Mouse (Mus musculus) intestine, embryonic 16.5 days (tissue): ENCODE measurements around the gene Arhgef19. TPM values are rescaled to one million over a fixed set of nuclear protein-coding genes. Genes with fewer than 3 reads are reported as not detected.
A peak's percentile ranks its signal among the peaks of the same experiment; 100 is the strongest.

ENCODE experiments used
- ATAC-seq: fragments of 200-750 bp; cut with Nextera tagmentation; 2 replicates; pipeline ENCODE4 v1.8.0; 2017; ENCODE audit warnings: moderate TSS enrichment, moderate library complexity
- H3K27ac ChIP-seq: fragments of 300-500 bp; sonication (generic); 2 replicates; pipeline ENCODE4 v1.5.1; 2014; ENCODE audit warnings: mild to moderate bottlenecking, low read length
- H3K27me3 ChIP-seq: fragments of 300-500 bp; sonication (generic); replicated peaks from 2 replicates; pipeline ENCODE4 v1.6.1; 2014; ENCODE audit warnings: low read length, control low read depth, mixed read lengths; ENCODE audit not compliant: control insufficient read depth, insufficient read depth
- H3K36me3 ChIP-seq: fragments of 300-500 bp; sonication (generic); 2 replicates; pipeline ENCODE4 v1.6.1; 2014; ENCODE audit warnings: low read length, control low read depth; ENCODE audit not compliant: control insufficient read depth, insufficient read depth
- H3K4me1 ChIP-seq: fragments of 300-500 bp; sonication (generic); 2 replicates; pipeline ENCODE4 v1.6.1; 2014; ENCODE audit warnings: low read length, control low read depth, mixed read lengths; ENCODE audit not compliant: control insufficient read depth, insufficient read depth
- H3K4me2 ChIP-seq: fragments of 300-500 bp; sonication (generic); 2 replicates; pipeline ENCODE4 v1.6.1; 2014; ENCODE audit warnings: low read depth, low read length, control low read depth
- H3K4me3 ChIP-seq: fragments of 300-500 bp; sonication (generic); 2 replicates; pipeline ENCODE4 v1.5.1; 2014; ENCODE audit warnings: mild to moderate bottlenecking, low read length
- H3K9ac ChIP-seq: fragments of 300-500 bp; sonication (generic); 2 replicates; pipeline ENCODE4 v1.6.1; 2014; ENCODE audit warnings: low read depth, low read length
- H3K9me3 ChIP-seq: fragments of 300-500 bp; sonication (generic); 2 replicates; pipeline ENCODE4 v1.6.1; 2016; ENCODE audit warnings: low read length, control low read depth; ENCODE audit not compliant: control insufficient read depth
- WGBS: fragments of 180-500 bp; shearing (Covaris S2); extraction: QIAGEN DNeasy Blood & Tissue Kit; methylation state at CpG from one replicate; pipeline ENCODE4 v1.1.7; 2014; 5-methylcytosine and 5-hydroxymethylcytosine counted together
- polyA plus RNA-seq: library from polyadenylated mRNA; unstranded; fragments of >200 nt; fragmentation: Nextera tagmentation; extraction: Ambion mirVana; gene quantifications from 2 replicates; pipeline ENCODE4 v1.2.1, GENCODE M21; 2015

Arhgef19 gene
- polyA plus RNA-seq, 1 experiment from 2014 or later: 15.0 TPM

DNA sequence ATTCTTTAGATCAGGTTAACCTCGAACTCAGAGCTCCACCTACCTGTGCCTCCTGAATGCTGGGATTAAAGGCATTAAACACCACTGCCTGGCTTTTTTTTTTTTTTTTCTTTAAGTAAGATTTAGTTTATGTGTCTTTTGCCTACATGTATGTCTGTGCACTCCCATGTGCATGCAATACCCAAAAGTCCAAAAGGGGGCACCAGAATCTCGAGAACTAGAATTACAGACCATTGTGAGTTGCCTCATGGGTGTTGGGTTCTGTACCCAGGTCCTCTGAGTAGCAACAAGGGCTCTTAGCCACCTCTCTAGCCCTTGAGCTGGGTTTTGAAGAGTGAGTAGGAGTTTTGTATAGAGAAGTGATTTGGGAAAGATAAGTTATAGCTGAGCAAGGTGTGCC lies 13.3 kb downstream of the Arhgef19 start:
- Histone ChIP-seq H3K36me3 (peaks cover 17% of the 10 kb centered on the region; the same call in 1 of the 2 replicates), H3K4me1 (peaks cover 22% of the 10 kb centered on the region), H3K9ac (no peak overlapping the region), H3K9me3 (no peaks in the 10 kb centered on the region), H3K27me3 (0 out of 2 replicates have a peak, but pooled peaks cover 3% of the 10 kb centered on the region), H3K4me3 (no peak overlapping the region), H3K27ac (no peak overlapping the region), H3K4me2 (no peak overlapping the region)
- 78% methylated on average over 2 of the region's 2 CpGs for WGBS
- ATAC-seq: no peak

GRCm38 (mm10) chr4:141254234-141254633 lies 14.9 kb downstream of the Arhgef19 start:
- 57% methylated on average over 16 of the region's 16 CpGs for WGBS
- peak; percentile 37; the same call in 1 of the 2 replicates for ATAC-seq
- H3K4me3 ChIP-seq: no peak overlapping the region

GRCm38 (mm10) chr4:141257440-141257839 lies 18.1 kb downstream of the Arhgef19 start:
- peaks cover 22% of the 10 kb centered on the region for H3K4me1 ChIP-seq
- H3K27me3 ChIP-seq: no peaks in the 10 kb centered on the region
- H3K27ac ChIP-seq: no peak overlapping the region
- no peak overlapping the region for H3K4me2 ChIP-seq
- H3K36me3 ChIP-seq: 0 out of 2 replicates have a peak, but pooled peaks cover 9% of the 10 kb centered on the region
- H3K9ac ChIP-seq: no peak overlapping the region
- 0 out of 2 replicates have a peak, but pooled peaks cover 3% of the 10 kb centered on the region for H3K9me3 ChIP-seq
- no peak overlapping the region for H3K4me3 ChIP-seq
- 72% methylated on average over 5 of the region's 5 CpGs for WGBS
- no peak for ATAC-seq

More at GRCm38 (mm10) chr4:141254234-141254633, 14.9 kb downstream of the Arhgef19 start:
- Histone ChIP-seq H3K9me3 (no peaks in the 10 kb centered on the region), H3K4me2 (no peak overlapping the region), H3K36me3 (peaks cover 15% of the 10 kb centered on the region; the same call in 1 of the 2 replicates), H3K27ac (peak overlapping the region; percentile 35; the same call in 1 of the 2 replicates), H3K9ac (peak overlapping the region; percentile 30; the same call in 1 of the 2 replicates), H3K4me1 (peaks cover 12% of the 10 kb centered on the region; the same call in 1 of the 2 replicates), H3K27me3 (no peaks in the 10 kb centered on the region)

- Histone ChIP-seq H3K27me3 (no peaks in the 10 kb centered on the region), H3K27ac (no peak overlapping the region), H3K9ac (no peak overlapping the region), H3K4me2 (peak overlapping the region; percentile 47; the same call in 1 of the 2 replicates), H3K36me3 (0 out of 2 replicates have a peak, but pooled peaks cover 9% of the 10 kb centered on the region), H3K4me3 (no peak overlapping the region; the same call in 1 of the 2 replicates), H3K4me1 (peaks cover 13% of the 10 kb centered on the region), H3K9me3 (0 out of 2 replicates have a peak, but pooled peaks cover 3% of the 10 kb centered on the region)
- 75% methylated on average over 12 of the region's 12 CpGs for WGBS
- no peak for ATAC-seq
Observed at GRCm38 (mm10) chr4:141259413-141259812, 20.1 kb downstream of the Arhgef19 start.

DNA sequence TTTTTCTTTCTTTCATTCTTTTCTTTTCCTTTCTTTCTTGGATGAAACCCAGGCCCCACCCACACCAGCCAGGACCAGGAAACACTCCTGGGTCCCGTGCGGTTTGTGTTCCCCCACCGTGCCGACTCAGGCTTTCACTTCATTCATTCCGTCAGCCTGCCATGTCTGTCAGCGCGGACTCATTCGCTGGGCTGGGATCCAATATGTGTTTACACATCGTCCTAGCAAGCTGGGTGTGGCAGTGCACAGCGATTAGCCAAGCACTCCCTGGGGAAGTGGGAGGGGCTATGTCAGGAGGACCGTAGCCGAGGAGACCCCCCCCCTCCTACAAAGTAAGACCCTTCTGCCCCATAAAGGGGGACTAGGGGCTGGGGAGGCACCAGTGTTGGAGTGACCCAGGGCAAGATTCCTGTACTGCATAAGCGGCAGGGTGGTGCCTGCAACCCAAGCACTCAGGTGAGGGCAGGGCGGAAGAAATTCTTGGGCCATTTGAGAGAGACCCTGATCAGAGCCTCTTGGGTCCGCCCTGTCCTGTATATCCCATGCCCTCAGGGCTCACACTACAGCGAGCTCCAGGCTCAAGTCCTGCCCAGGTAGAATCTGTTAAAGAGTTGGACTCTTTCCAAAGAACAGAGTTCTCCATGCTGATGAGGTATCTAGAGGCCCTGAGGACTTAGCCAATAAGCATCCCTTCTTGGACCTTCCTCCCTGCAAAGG lies 20.9 kb downstream of the Arhgef19 start:
- Histone ChIP-seq H3K9me3 (0 out of 2 replicates have a peak, but pooled peaks cover 3% of the 10 kb centered on the region), H3K27ac (no peak overlapping the region), H3K4me3 (peak overlapping the region; percentile 34), H3K4me1 (peaks cover 9% of the 10 kb centered on the region), H3K27me3 (no peaks in the 10 kb centered on the region), H3K36me3 (0 out of 2 replicates have a peak, but pooled peaks cover 9% of the 10 kb centered on the region), H3K4me2 (peak overlapping the region; percentile 47), H3K9ac (0 out of 2 replicates have a peak overlapping the region, but pooled peaks have one; percentile 9)
- WGBS: 40% methylated on average over 16 of the region's 16 CpGs
- ATAC-seq: peak; percentile 66

DNA sequence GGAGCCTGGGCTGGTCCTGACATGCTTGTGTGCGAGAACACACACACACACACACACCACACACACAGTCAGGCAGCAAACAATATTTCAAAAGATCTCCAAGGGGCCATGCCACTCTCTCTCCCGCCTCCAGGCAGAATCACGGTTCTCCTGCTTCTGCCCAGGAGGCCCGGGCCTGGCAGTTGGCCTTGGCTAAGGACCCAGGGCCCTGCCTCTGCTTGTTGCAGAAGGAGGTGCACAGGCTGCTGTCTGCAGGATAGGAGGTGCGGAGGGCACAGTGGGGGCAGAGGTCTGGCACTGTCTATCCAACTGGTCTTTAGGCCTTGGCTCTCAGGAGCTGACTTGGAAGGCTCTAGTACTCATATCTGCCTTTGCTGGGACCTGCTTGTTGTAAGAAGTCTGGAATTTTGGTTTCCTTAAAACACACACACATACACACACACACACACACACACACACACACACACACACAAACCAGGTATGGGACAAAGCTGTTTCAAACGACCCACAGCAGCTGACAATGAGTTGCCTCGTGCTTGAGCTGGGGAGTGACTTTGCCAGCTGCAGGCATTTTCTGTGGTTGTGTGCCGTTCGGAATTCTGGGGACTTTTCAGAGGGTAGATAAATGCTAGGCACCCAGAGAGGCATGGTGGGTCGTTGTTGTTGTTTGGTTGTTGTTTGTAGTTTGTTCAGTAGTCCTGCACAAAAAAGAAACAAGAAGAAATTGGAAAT lies 23.8 kb downstream of the Arhgef19 start:
- H3K9ac ChIP-seq: no peak overlapping the region
- no peaks in the 10 kb centered on the region for H3K27me3 ChIP-seq
- ATAC-seq: no peak
- peaks cover 9% of the 10 kb centered on the region for H3K4me1 ChIP-seq
- no peak overlapping the region for H3K4me2 ChIP-seq
- H3K27ac ChIP-seq: no peak overlapping the region
- no peak overlapping the region for H3K4me3 ChIP-seq
- WGBS: 79% methylated on average over 10 of the region's 10 CpGs
- H3K36me3 ChIP-seq: no peaks in the 10 kb centered on the region
- H3K9me3 ChIP-seq: peaks cover 7% of the 10 kb centered on the region; the same call in 1 of the 2 replicates

GRCm38 (mm10) chr4:141265979-141266637 lies 26.8 kb downstream of the Arhgef19 start:
- WGBS: 90% methylated on average over 3 of the region's 3 CpGs
- Histone ChIP-seq H3K4me1 (no peaks in the 10 kb centered on the region), H3K27me3 (no peaks in the 10 kb centered on the region), H3K9me3 (peaks cover 7% of the 10 kb centered on the region; the same call in 1 of the 2 replicates), H3K27ac (no peak overlapping the region), H3K36me3 (no peaks in the 10 kb centered on the region), H3K4me3 (no peak overlapping the region), H3K4me2 (no peak overlapping the region), H3K9ac (no peak overlapping the region)
- no peak for ATAC-seq

- Histone ChIP-seq H3K9me3 (peaks cover 4% of the 10 kb centered on the region; the same call in 1 of the 2 replicates), H3K4me1 (peaks cover 7% of the 10 kb centered on the region), H3K36me3 (no peaks in the 10 kb centered on the region), H3K27me3 (no peaks in the 10 kb centered on the region), H3K4me2 (no peak overlapping the region), H3K4me3 (no peak overlapping the region), H3K27ac (no peak overlapping the region), H3K9ac (no peak overlapping the region)
- no peak for ATAC-seq
- WGBS: 84% methylated on average over 3 of the region's 3 CpGs
Observed at GRCm38 (mm10) chr4:141267250-141267649, 28.0 kb downstream of the Arhgef19 start.

DNA sequence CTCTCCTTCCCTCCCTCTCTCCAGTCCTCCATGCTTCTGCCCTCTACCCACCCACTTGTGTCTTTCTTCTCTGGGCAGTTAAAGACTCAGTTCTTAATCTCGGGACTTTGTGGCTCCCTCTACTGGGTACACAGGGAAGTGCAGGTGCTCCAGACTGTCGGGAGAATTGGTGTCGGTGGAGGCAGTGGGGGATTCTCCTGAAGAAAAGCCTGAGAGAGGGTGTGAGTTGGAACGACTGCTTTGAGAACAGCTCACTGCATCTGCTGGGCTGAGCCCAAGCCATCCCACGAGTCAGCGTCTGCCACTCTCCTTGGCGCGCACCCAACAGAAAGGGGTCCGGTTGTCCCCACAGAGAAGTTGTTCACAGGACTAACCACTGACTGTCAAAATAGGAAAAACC lies 28.5 kb downstream of the Arhgef19 start:
- H3K9ac ChIP-seq: no peak overlapping the region
- WGBS: 42% methylated on average over 9 of the region's 9 CpGs
- H3K36me3 ChIP-seq: no peaks in the 10 kb centered on the region
- H3K9me3 ChIP-seq: peaks cover 4% of the 10 kb centered on the region; the same call in 1 of the 2 replicates
- no peak for ATAC-seq
- H3K4me3 ChIP-seq: no peak overlapping the region
- H3K27me3 ChIP-seq: no peaks in the 10 kb centered on the region
- H3K4me1 ChIP-seq: peaks cover 7% of the 10 kb centered on the region
- no peak overlapping the region for H3K4me2 ChIP-seq
- no peak overlapping the region for H3K27ac ChIP-seq
